Mouse (Mus musculus) heart, adult 18-20 months (tissue): ENCODE data around the gene Sypl2. TPM values are rescaled to one million over a fixed set of nuclear protein-coding genes. Genes with fewer than 3 reads are reported as not detected.

Experiments
- DNase-seq, 2 experiments: peaks; one replicate each; pipeline ENCODE4 v3.0.0; 2021 to 2022; ENCODE audit warnings: mixed read lengths in 1 of 2
- total RNA-seq, 2 experiments: library from RNA; stranded (reverse); gene quantifications; 2 replicates each; pipeline ENCODE4 v1.2.3; 2021

The Sypl2 gene
- total RNA-seq, 2 experiments from 2014 or later = 2.1 to 2.5 TPM

- peak in 1 of 2 experiments; percentile 9 for DNase-seq
Measured at GRCm38 (mm10) chr3:108178756-108179715, 47.4 kb downstream of the Sypl2 start.

GRCm38 (mm10) chr3:108174672-108175531 lies 51.5 kb downstream of the Sypl2 start:
- DNase-seq = peak; percentile 61 to 64

- DNase-seq = no peak
Measured at GRCm38 (mm10) chr3:108169199-108169598, 57.2 kb downstream of the Sypl2 start.

GRCm38 (mm10) chr3:108167499-108167898 lies 58.9 kb downstream of the Sypl2 start:
- no peak for DNase-seq

GRCm38 (mm10) chr3:108166486-108167211 lies 59.8 kb downstream of the Sypl2 start:
- peak; percentile 55 to 78 for DNase-seq

- DNase-seq = peak in 1 of 2 experiments; percentile 39
Measured at GRCm38 (mm10) chr3:108165532-108166315, 60.7 kb downstream of the Sypl2 start.

GRCm38 (mm10) chr3:108164807-108165206 lies 61.6 kb downstream of the Sypl2 start:
- DNase-seq = peak; percentile 79 to 88

GRCm38 (mm10) chr3:108164091-108164490 lies 62.4 kb downstream of the Sypl2 start:
- no peak for DNase-seq

Other genes starting within 250 kb of the Sypl2 start
- 100 to 1,000 TPM; 204 to 244 TPM for gene Gstm2, start 240.2 kb downstream of the Sypl2 start, total RNA-seq
- 100 to 1,000 TPM; 296 to 418 TPM for gene Gstm1, start 208.7 kb downstream of the Sypl2 start, total RNA-seq
- 10 to 100 TPM; 12.8 to 15.6 TPM for gene Gstm4, start 181.8 kb downstream of the Sypl2 start, total RNA-seq
- 1 to 10 TPM; 4.6 to 5.8 TPM for gene Ampd2, start 140.0 kb downstream of the Sypl2 start, total RNA-seq
- under 1 TPM in 1 of 2 experiments, not detected in 1; 0.18 TPM for gene Gnat2, start 133.9 kb downstream of the Sypl2 start, total RNA-seq
- 10 to 100 TPM; 18.9 to 19.7 TPM for gene Gnai3, start 80.5 kb downstream of the Sypl2 start, total RNA-seq
- not detected for gene Gpr61, start 71.8 kb downstream of the Sypl2 start, total RNA-seq
- gene Amigo1, start 40.3 kb downstream of the Sypl2 start, total RNA-seq = 10 to 100 TPM; 18.2 to 19.4 TPM
- 1 to 10 TPM; 5.2 to 5.3 TPM for gene Cyb561d1, start 25.4 kb downstream of the Sypl2 start, total RNA-seq
- gene Atxn7l2, start 15.7 kb downstream of the Sypl2 start, total RNA-seq = 1 to 10 TPM; 2.2 to 2.6 TPM
- gene Psma5, start 30.3 kb upstream of the Sypl2 start, total RNA-seq = 10 to 100 TPM; 55.0 to 59.5 TPM
- gene Sort1, start 57.4 kb upstream of the Sypl2 start, total RNA-seq = 10 to 100 TPM; 18.1 to 25.7 TPM
- gene Mybphl, start 138.3 kb upstream of the Sypl2 start, total RNA-seq = 10 to 100 TPM; 49.7 to 55.1 TPM
- gene Psrc1, start 157.2 kb upstream of the Sypl2 start, total RNA-seq = under 1 TPM in 1 of 2 experiments, not detected in 1; 0.33 TPM
- 1 to 10 TPM; 5.9 to 9.5 TPM for gene Celsr2, start 188.9 kb upstream of the Sypl2 start, total RNA-seq
- gene Sars, start 218.6 kb upstream of the Sypl2 start, total RNA-seq = 10 to 100 TPM; 80.2 to 89.6 TPM